Mouse (Mus musculus) liver, embryonic 15.5 days (tissue): ENCODE results near the gene Vps41. TPM values are rescaled to one million over a fixed set of nuclear protein-coding genes. Genes with fewer than 3 reads are reported as not detected.

Experiments used
- ATAC-seq: fragments of 200-750 bp; cut with Nextera tagmentation; 2 replicates; pipeline ENCODE4 v1.8.0; 2017; ENCODE audit warnings: moderate number of reproducible peaks, mild to moderate bottlenecking, moderate library complexity; ENCODE audit not compliant: insufficient read depth
- H3K27ac ChIP-seq: fragments of 300-500 bp; sonication (generic); replicated peaks from 2 replicates; pipeline ENCODE4 v1.5.1; 2015; ENCODE audit warnings: mild to moderate bottlenecking, inconsistent platforms
- H3K27me3 ChIP-seq: fragments of 300-500 bp; sonication (generic); 2 replicates; pipeline ENCODE4 v1.6.1; 2015; ENCODE audit warnings: mild to moderate bottlenecking, inconsistent platforms
- H3K36me3 ChIP-seq: fragments of 300-500 bp; sonication (generic); replicated peaks from 2 replicates; pipeline ENCODE4 v1.6.1; 2015; ENCODE audit warnings: moderate library complexity, mild to moderate bottlenecking, inconsistent platforms
- H3K4me1 ChIP-seq: fragments of 300-500 bp; sonication (generic); replicated peaks from 2 replicates; pipeline ENCODE4 v1.6.1; 2015; ENCODE audit warnings: inconsistent platforms
- H3K4me2 ChIP-seq: fragments of 300-500 bp; sonication (generic); 2 replicates; pipeline ENCODE4 v1.6.1; 2015; ENCODE audit warnings: moderate library complexity, mild to moderate bottlenecking, inconsistent platforms
- H3K4me3 ChIP-seq: fragments of 300-500 bp; sonication (generic); replicated peaks from 2 replicates; pipeline ENCODE4 v1.5.1; 2015; ENCODE audit warnings: mild to moderate bottlenecking, inconsistent platforms
- H3K9ac ChIP-seq: fragments of 300-500 bp; sonication (generic); 2 replicates; pipeline ENCODE4 v1.6.1; 2015; ENCODE audit warnings: moderate library complexity, mild to moderate bottlenecking, inconsistent platforms
- H3K9me3 ChIP-seq: fragments of 300-500 bp; sonication (generic); replicated peaks from 2 replicates; pipeline ENCODE4 v1.6.1; 2016; ENCODE audit warnings: inconsistent platforms
- WGBS: fragments of 180-500 bp; shearing (Covaris S2); methylation state at CpG from one replicate; pipeline ENCODE4 v1.1.7; 2015; ENCODE audit warnings: mixed read lengths; ENCODE audit not compliant: insufficient replicate concordance; 5-methylcytosine and 5-hydroxymethylcytosine counted together
- polyA plus RNA-seq: library from polyadenylated mRNA; unstranded; fragments of >200 nt; fragmentation: Nextera tagmentation; extraction: Ambion mirVana; gene quantifications from 2 replicates; pipeline ENCODE4 v1.2.1, GENCODE M21; 2015

Gene Vps41
- polyA plus RNA-seq, 1 experiment from 2014 or later, result 18.6 TPM

- Histone ChIP-seq H3K4me2 (no peak overlapping the region), H3K9ac (no peak overlapping the region), H3K9me3 (no peaks in the 10 kb centered on the region), H3K27ac (no peak overlapping the region), H3K27me3 (no peaks in the 10 kb centered on the region), H3K4me1 (no peaks in the 10 kb centered on the region), H3K4me3 (no peak overlapping the region), H3K36me3 (no peaks in the 10 kb centered on the region)
- ATAC-seq, result no peak
- WGBS, result 78% methylated on average over 6 of the region's 6 CpGs
These were observed 124.7 kb downstream of the Vps41 start for GRCm38 (mm10) chr13:18841752-18842282.

GRCm38 (mm10) chr13:18842556-18842955, 125.5 kb downstream of the Vps41 start:
- 71% methylated on average over 4 of the region's 4 CpGs for WGBS
- no peak for ATAC-seq
- Histone ChIP-seq H3K27ac (no peak overlapping the region), H3K9me3 (no peaks in the 10 kb centered on the region), H3K27me3 (no peaks in the 10 kb centered on the region), H3K36me3 (no peaks in the 10 kb centered on the region), H3K4me2 (no peak overlapping the region), H3K9ac (no peak overlapping the region), H3K4me1 (no peaks in the 10 kb centered on the region), H3K4me3 (no peak overlapping the region)

GRCm38 (mm10) chr13:18843546-18843945, 126.5 kb downstream of the Vps41 start:
- Histone ChIP-seq H3K27ac (no peak overlapping the region), H3K4me3 (no peak overlapping the region), H3K9ac (no peak overlapping the region), H3K4me2 (no peak overlapping the region), H3K9me3 (no peaks in the 10 kb centered on the region), H3K36me3 (no peaks in the 10 kb centered on the region; the same call in 1 of the 2 replicates), H3K27me3 (no peaks in the 10 kb centered on the region), H3K4me1 (no peaks in the 10 kb centered on the region)
- no peak for ATAC-seq
- 74% methylated on average over 1 of the region's 1 CpGs for WGBS

GRCm38 (mm10) chr13:18847386-18847785, 130.3 kb downstream of the Vps41 start:
- no peak overlapping the region for H3K27ac ChIP-seq
- no peak overlapping the region for H3K4me3 ChIP-seq
- 48% methylated on average over 3 of the region's 3 CpGs for WGBS
- no peaks in the 10 kb centered on the region for H3K9me3 ChIP-seq
- ATAC-seq, result no peak
- no peak overlapping the region for H3K4me2 ChIP-seq
- H3K9ac ChIP-seq, result no peak overlapping the region
- H3K27me3 ChIP-seq, result no peaks in the 10 kb centered on the region
- H3K36me3 ChIP-seq, result no peaks in the 10 kb centered on the region; the same call in 1 of the 2 replicates
- no peaks in the 10 kb centered on the region for H3K4me1 ChIP-seq

GRCm38 (mm10) chr13:18849563-18849962, 132.5 kb downstream of the Vps41 start:
- Histone ChIP-seq H3K27ac (no peak overlapping the region), H3K4me3 (no peak overlapping the region), H3K9me3 (no peaks in the 10 kb centered on the region), H3K36me3 (peaks cover 1% of the 10 kb centered on the region; the same call in 1 of the 2 replicates), H3K9ac (no peak overlapping the region), H3K4me1 (no peaks in the 10 kb centered on the region), H3K27me3 (no peaks in the 10 kb centered on the region), H3K4me2 (no peak overlapping the region)
- no peak for ATAC-seq

- H3K9me3 ChIP-seq, result no peaks in the 10 kb centered on the region
- H3K4me1 ChIP-seq, result no peaks in the 10 kb centered on the region
- 57% methylated on average over 4 of the region's 4 CpGs for WGBS
- no peak overlapping the region for H3K9ac ChIP-seq
- no peak overlapping the region for H3K4me3 ChIP-seq
- no peak overlapping the region for H3K4me2 ChIP-seq
- H3K27me3 ChIP-seq, result no peaks in the 10 kb centered on the region
- H3K36me3 ChIP-seq, result peaks cover 4% of the 10 kb centered on the region; the same call in 1 of the 2 replicates
- ATAC-seq, result no peak
- no peak overlapping the region for H3K27ac ChIP-seq
These were observed 134.1 kb downstream of the Vps41 start for GRCm38 (mm10) chr13:18851182-18851581.

GRCm38 (mm10) chr13:18852718-18853117, 135.6 kb downstream of the Vps41 start:
- WGBS, result 69% methylated on average over 8 of the region's 8 CpGs

GRCm38 (mm10) chr13:18856026-18856802, 139.1 kb downstream of the Vps41 start:
- Histone ChIP-seq H3K4me3 (no peak overlapping the region), H3K9me3 (no peaks in the 10 kb centered on the region), H3K9ac (no peak overlapping the region), H3K27me3 (no peaks in the 10 kb centered on the region), H3K27ac (no peak overlapping the region), H3K4me2 (no peak overlapping the region), H3K4me1 (no peaks in the 10 kb centered on the region), H3K36me3 (0 out of 2 replicates have a peak, but pooled peaks cover 4% of the 10 kb centered on the region)
- WGBS, result 75% methylated on average over 8 of the region's 8 CpGs
- no peak for ATAC-seq

More at GRCm38 (mm10) chr13:18852718-18853117, 135.6 kb downstream of the Vps41 start:
- Histone ChIP-seq H3K27me3 (no peaks in the 10 kb centered on the region), H3K9me3 (no peaks in the 10 kb centered on the region), H3K4me1 (no peaks in the 10 kb centered on the region), H3K4me2 (no peak overlapping the region), H3K4me3 (no peak overlapping the region), H3K27ac (no peak overlapping the region), H3K9ac (no peak overlapping the region), H3K36me3 (peaks cover 4% of the 10 kb centered on the region; the same call in 1 of the 2 replicates)
- ATAC-seq, result no peak

- ATAC-seq, result no peak
- Histone ChIP-seq H3K4me1 (no peaks in the 10 kb centered on the region), H3K27me3 (no peaks in the 10 kb centered on the region)
These were observed 141.1 kb downstream of the Vps41 start for GRCm38 (mm10) chr13:18858183-18858582.

GRCm38 (mm10) chr13:18859389-18859788, 142.3 kb downstream of the Vps41 start:
- no peak for ATAC-seq
- WGBS, result 85% methylated on average over 3 of the region's 3 CpGs
- H3K9ac ChIP-seq, result no peak overlapping the region

More at GRCm38 (mm10) chr13:18858183-18858582, 141.1 kb downstream of the Vps41 start:
- 0 out of 2 replicates have a peak, but pooled peaks cover 4% of the 10 kb centered on the region for H3K36me3 ChIP-seq
- no peak overlapping the region for H3K4me2 ChIP-seq
- no peaks in the 10 kb centered on the region for H3K9me3 ChIP-seq
- WGBS, result 62% methylated on average over 4 of the region's 4 CpGs
- H3K4me3 ChIP-seq, result no peak overlapping the region
- H3K9ac ChIP-seq, result no peak overlapping the region
- H3K27ac ChIP-seq, result no peak overlapping the region

GRCm38 (mm10) chr13:18868030-18868490, 151.0 kb downstream of the Vps41 start:
- no peaks in the 10 kb centered on the region for H3K4me1 ChIP-seq
- H3K27me3 ChIP-seq, result no peaks in the 10 kb centered on the region
- H3K4me2 ChIP-seq, result no peak overlapping the region
- H3K9ac ChIP-seq, result no peak overlapping the region
- WGBS, result 55% methylated on average over 5 of the region's 5 CpGs
- H3K27ac ChIP-seq, result no peak overlapping the region
- ATAC-seq, result no peak
- no peaks in the 10 kb centered on the region for H3K36me3 ChIP-seq
- H3K9me3 ChIP-seq, result no peaks in the 10 kb centered on the region
- no peak overlapping the region for H3K4me3 ChIP-seq

More at GRCm38 (mm10) chr13:18859389-18859788, 142.3 kb downstream of the Vps41 start:
- no peaks in the 10 kb centered on the region for H3K9me3 ChIP-seq
- H3K4me3 ChIP-seq, result no peak overlapping the region
- H3K4me2 ChIP-seq, result no peak overlapping the region
- H3K36me3 ChIP-seq, result 0 out of 2 replicates have a peak, but pooled peaks cover 4% of the 10 kb centered on the region
- no peaks in the 10 kb centered on the region for H3K4me1 ChIP-seq
- H3K27ac ChIP-seq, result no peak overlapping the region
- no peaks in the 10 kb centered on the region for H3K27me3 ChIP-seq
